Comparison of ENCODE assay signal across 19 mouse cellular contexts in the genomic region with DNA sequence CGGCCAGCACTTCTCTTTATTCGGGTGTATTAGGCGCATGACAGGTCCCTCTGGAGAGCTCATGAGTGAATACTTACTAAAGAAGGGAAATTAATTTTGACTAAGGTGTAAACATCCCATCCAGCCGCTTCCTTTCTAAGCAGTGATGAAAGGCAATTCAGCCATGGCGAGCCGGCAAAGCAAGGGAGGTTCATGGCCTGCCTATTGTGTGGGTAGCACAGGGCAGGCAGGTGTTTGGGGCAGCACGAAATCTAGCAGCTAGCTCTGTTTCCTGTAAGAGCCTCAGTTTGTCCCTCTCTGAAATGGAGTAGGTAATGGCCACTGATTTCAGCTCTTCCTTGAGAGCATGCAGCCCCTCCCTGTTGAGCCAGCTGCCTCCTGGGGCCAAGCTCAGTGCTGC. TPM values are rescaled to one million over a fixed set of nuclear protein-coding genes. Genes with fewer than 3 reads are reported as not detected.
DNase-seq lines count a peak whose midpoint lies in the region; ATAC-seq lines count a peak whose summit lies in the region.
"Had no signal": no experiment of that assay in that cellular context is flagged by ENCODE, and none has a peak within 500 bp of the region (broad histone marks: within the 10 kb centered on the region; RNA-seq: fewer than 3 reads in every experiment).

No protein-coding gene starts in this region.

- H3K4me1 ChIP-seq in heart, embryonic 13.5 days = peaks cover 80% of the 10 kb centered on the region
- peaks cover 86% of the 10 kb centered on the region for H3K4me1 ChIP-seq in kidney, embryonic 15.5 days
- peaks cover 26% of the 10 kb centered on the region for H3K4me1 ChIP-seq in neural tube, embryonic 11.5 days (ENCODE audit: control insufficient read depth, insufficient read depth, low read length)
- peaks cover 36% of the 10 kb centered on the region for H3K4me1 ChIP-seq in neural tube, embryonic 15.5 days
- H3K4me1 ChIP-seq in limb, embryonic 10.5 days = peaks cover 79% of the 10 kb centered on the region

- H3K9me3 ChIP-seq in heart, embryonic 13.5 days = no peaks in the 10 kb centered on the region
- H3K9me3 ChIP-seq in kidney, embryonic 15.5 days (replicated peaks) = no peaks in the 10 kb centered on the region
- no peaks in the 10 kb centered on the region for H3K9me3 ChIP-seq in neural tube, embryonic 11.5 days (ENCODE audit: control insufficient read depth, low read length)
- H3K9me3 ChIP-seq in neural tube, embryonic 15.5 days (replicated peaks) = no peaks in the 10 kb centered on the region
- H3K9me3 ChIP-seq in limb, embryonic 10.5 days (replicated peaks) = no peaks in the 10 kb centered on the region

- WGBS in heart, embryonic 13.5 days = 66% methylated on average over 7 of the region's 7 CpGs
- 63% methylated on average over 7 of the region's 7 CpGs for WGBS in kidney, embryonic 15.5 days
- WGBS in neural tube, embryonic 11.5 days = 63% methylated on average over 7 of the region's 7 CpGs
- WGBS in neural tube, embryonic 15.5 days = 55% methylated on average over 7 of the region's 7 CpGs
- WGBS in limb, embryonic 10.5 days = 82% methylated on average over 7 of the region's 7 CpGs

- no peak for ATAC-seq in heart, embryonic 13.5 days (ENCODE audit: extremely low read depth, insufficient number of reproducible peaks, low FRiP score, low TSS enrichment)
- ATAC-seq in kidney, embryonic 15.5 days (replicated peaks; ENCODE audit: low FRiP score) = no peak
- no peak for ATAC-seq in neural tube, embryonic 11.5 days (ENCODE audit: insufficient read depth, low FRiP score, low TSS enrichment)
- no peak for ATAC-seq in neural tube, embryonic 15.5 days (ENCODE audit: low FRiP score)
- no peak for ATAC-seq in frontal cortex, adult (ENCODE audit: low TSS enrichment)

- H3K4me3 ChIP-seq in heart, embryonic 13.5 days = no peak overlapping the region
- peak overlapping the region; percentile 3; the same call in 1 of the 2 replicates for H3K4me3 ChIP-seq in kidney, embryonic 15.5 days (replicated peaks)
- no peak overlapping the region for H3K4me3 ChIP-seq in neural tube, embryonic 11.5 days (ENCODE audit: low read depth, low read length)
- H3K4me3 ChIP-seq in neural tube, embryonic 15.5 days (replicated peaks) = no peak overlapping the region
- no peak overlapping the region for H3K4me3 ChIP-seq in limb, embryonic 10.5 days

- no peaks in the 10 kb centered on the region for H3K27me3 ChIP-seq in heart, embryonic 13.5 days (replicated peaks)
- no peaks in the 10 kb centered on the region for H3K27me3 ChIP-seq in kidney, embryonic 15.5 days
- H3K27me3 ChIP-seq in neural tube, embryonic 11.5 days (ENCODE audit: control insufficient read depth, insufficient read depth, low read length) = no peaks in the 10 kb centered on the region
- no peaks in the 10 kb centered on the region; the same call in 1 of the 2 replicates for H3K27me3 ChIP-seq in neural tube, embryonic 15.5 days (replicated peaks)
- 0 out of 2 replicates have a peak, but pooled peaks cover 6% of the 10 kb centered on the region for H3K27me3 ChIP-seq in limb, embryonic 10.5 days (ENCODE audit: low read depth, poor library complexity, severe bottlenecking)

- peak overlapping the region; percentile 76 for H3K4me2 ChIP-seq in heart, embryonic 13.5 days
- H3K4me2 ChIP-seq in kidney, embryonic 15.5 days = peak overlapping the region; percentile 93
- H3K4me2 ChIP-seq in neural tube, embryonic 11.5 days (ENCODE audit: low read depth) = no peak overlapping the region
- H3K4me2 ChIP-seq in neural tube, embryonic 15.5 days = no peak overlapping the region

- DNase-seq in heart, postnatal 10 days = no peak
- no peak for DNase-seq in kidney, postnatal 4 days
- no peak for DNase-seq in neural tube, embryonic 11.5 days (ENCODE audit: low spot score)
- DNase-seq in limb, embryonic 10.5 days (ENCODE audit: low spot score) = no peak
- DNase-seq: adrenal gland, adult 8-10 months; cerebellum, adult 9-11 months; embryo, embryonic 11 days had no signal

- peaks cover 10% of the 10 kb centered on the region for H3K36me3 ChIP-seq in heart, embryonic 13.5 days
- peaks cover 6% of the 10 kb centered on the region; the same call in 1 of the 2 replicates for H3K36me3 ChIP-seq in kidney, embryonic 15.5 days
- no peaks in the 10 kb centered on the region for H3K36me3 ChIP-seq in neural tube, embryonic 11.5 days (ENCODE audit: control insufficient read depth, insufficient read depth, low read length)
- no peaks in the 10 kb centered on the region for H3K36me3 ChIP-seq in neural tube, embryonic 15.5 days
- H3K36me3 ChIP-seq in limb, embryonic 10.5 days = 0 out of 2 replicates have a peak, but pooled peaks cover 2% of the 10 kb centered on the region

- H3K9ac ChIP-seq in heart, embryonic 13.5 days = peak overlapping the region; percentile 86; the same call in 1 of the 2 replicates
- H3K9ac ChIP-seq in kidney, embryonic 15.5 days = 0 out of 2 replicates have a peak overlapping the region, but pooled peaks have one; percentile 31
- peak overlapping the region; percentile 10; the same call in 1 of the 2 replicates for H3K9ac ChIP-seq in neural tube, embryonic 11.5 days (ENCODE audit: low read length)
- H3K9ac ChIP-seq in neural tube, embryonic 15.5 days (replicated peaks) = no peak overlapping the region

- intact Hi-C loops in heart, postnatal 10 days (cut with DNase I) = no loop called here

- peak overlapping the region; percentile 39; the same call in 1 of the 2 replicates for H3K27ac ChIP-seq in heart, embryonic 13.5 days (replicated peaks)
- H3K27ac ChIP-seq in kidney, embryonic 15.5 days = peak overlapping the region; percentile 91
- H3K27ac ChIP-seq in neural tube, embryonic 11.5 days (ENCODE audit: low read depth, low read length) = no peak overlapping the region
- H3K27ac ChIP-seq in neural tube, embryonic 15.5 days (replicated peaks) = no peak overlapping the region
- H3K27ac ChIP-seq in limb, embryonic 10.5 days = 0 out of 2 replicates have a peak overlapping the region, but pooled peaks have one; percentile 71
- H3K27ac ChIP-seq: macrophage had no signal

RNA-seq across cellular contexts. Expression of gene Plxnd1, which starts 10.2 kb away (rescaled TPM):
- 39.6 and 43.5 TPM in 2 replicates for polyA plus RNA-seq in heart, embryonic 13.5 days (2015; fragmentation: Nextera tagmentation; extraction: Ambion mirVana)
- total RNA-seq in heart, postnatal 10 days (2021) = 100 to 1,000 TPM; 179 to 224 TPM
- 47.3 and 52.7 TPM in 2 replicates for polyA plus RNA-seq in kidney, embryonic 15.5 days (2015; fragmentation: Nextera tagmentation; extraction: Ambion mirVana)
- 23.8 and 28.7 TPM in 2 replicates for polyA plus RNA-seq in neural tube, embryonic 11.5 days (2014; fragmentation: Nextera tagmentation; extraction: Ambion mirVana)
- polyA plus RNA-seq in neural tube, embryonic 15.5 days (2015; fragmentation: Nextera tagmentation; extraction: Ambion mirVana) = 8.8 and 9.8 TPM in 2 replicates
- polyA plus RNA-seq in limb, embryonic 10.5 days (2016; fragmentation: Nextera tagmentation; extraction: Ambion mirVana) = 27.9 and 30.9 TPM in 2 replicates

RNA-seq across cellular contexts. Expression of gene H1foo, which starts 39.8 kb away (rescaled TPM):
- not detected in 2 replicates for polyA plus RNA-seq in heart, embryonic 13.5 days (2015; fragmentation: Nextera tagmentation; extraction: Ambion mirVana)
- total RNA-seq in heart, postnatal 10 days (2021) = not detected
- polyA plus RNA-seq in kidney, embryonic 15.5 days (2015; fragmentation: Nextera tagmentation; extraction: Ambion mirVana) = not detected in 2 replicates
- not detected in 2 replicates for polyA plus RNA-seq in neural tube, embryonic 11.5 days (2014; fragmentation: Nextera tagmentation; extraction: Ambion mirVana)
- not detected in 2 replicates for polyA plus RNA-seq in neural tube, embryonic 15.5 days (2015; fragmentation: Nextera tagmentation; extraction: Ambion mirVana)
- not detected in 2 replicates for polyA plus RNA-seq in limb, embryonic 10.5 days (2016; fragmentation: Nextera tagmentation; extraction: Ambion mirVana)
- total RNA-seq: ES-E14; layer of hippocampus, adult 8-10 months; left cerebral cortex, postnatal 10 days; liver, adult 2 months; midbrain, postnatal 0 days had no signal
- polyA plus RNA-seq: C2C12; intestine, embryonic 14.5 days; liver, adult 2 months; macrophage; midbrain, postnatal 0 days had no signal

RNA-seq across cellular contexts. Expression of gene Rho, which starts 53.0 kb away (rescaled TPM):
- 0.08 TPM in 1 of 2 replicates, not detected in the other for polyA plus RNA-seq in heart, embryonic 13.5 days (2015; fragmentation: Nextera tagmentation; extraction: Ambion mirVana)
- total RNA-seq in heart, postnatal 10 days (2021) = under 1 TPM; 0.07 to 0.20 TPM
- polyA plus RNA-seq in kidney, embryonic 15.5 days (2015; fragmentation: Nextera tagmentation; extraction: Ambion mirVana) = 0.10 and 0.14 TPM in 2 replicates
- not detected in 2 replicates for polyA plus RNA-seq in neural tube, embryonic 11.5 days (2014; fragmentation: Nextera tagmentation; extraction: Ambion mirVana)
- polyA plus RNA-seq in neural tube, embryonic 15.5 days (2015; fragmentation: Nextera tagmentation; extraction: Ambion mirVana) = 2.0 and 2.1 TPM in 2 replicates
- polyA plus RNA-seq in limb, embryonic 10.5 days (2016; fragmentation: Nextera tagmentation; extraction: Ambion mirVana) = 0.24 and 0.31 TPM in 2 replicates
- total RNA-seq: liver, adult 2 months had no signal
- polyA plus RNA-seq: intestine, embryonic 14.5 days; macrophage had no signal

Comparison
In these comparisons a context has a peak if more than half of its experiments do, and no peak if none do; other contexts are left out.
1. H3K27ac ChIP-seq: peak in heart, embryonic 13.5 days (single experiment), kidney, embryonic 15.5 days (single experiment) and limb, embryonic 10.5 days (single experiment); none in neural tube, embryonic 11.5 days (single experiment) and neural tube, embryonic 15.5 days (single experiment).
2. H3K4me2 ChIP-seq: peak in heart, embryonic 13.5 days (single experiment) and kidney, embryonic 15.5 days (single experiment); none in neural tube, embryonic 11.5 days (single experiment) and neural tube, embryonic 15.5 days (single experiment).